Mouse (Mus musculus) lung, adult 2 months (tissue): Measurements from ENCODE around the gene Itga2b.

ENCODE experiments used
- CTCF ChIP-seq: fragments of 200-500 bp; IDR thresholded peaks from 2 replicates; pipeline ENCODE4 v1.5.1; 2011; ENCODE audit warnings: mild to moderate bottlenecking, low read length, control low read depth; ENCODE audit not compliant: insufficient read depth
- POLR2A ChIP-seq: fragments of 200-500 bp; IDR thresholded peaks from 2 replicates; pipeline ENCODE4 v1.6.1; 2011; ENCODE audit warnings: low read depth, mild to moderate bottlenecking, control low read depth, low read length, borderline replicate concordance; ENCODE audit errors: extremely low read depth

DNA sequence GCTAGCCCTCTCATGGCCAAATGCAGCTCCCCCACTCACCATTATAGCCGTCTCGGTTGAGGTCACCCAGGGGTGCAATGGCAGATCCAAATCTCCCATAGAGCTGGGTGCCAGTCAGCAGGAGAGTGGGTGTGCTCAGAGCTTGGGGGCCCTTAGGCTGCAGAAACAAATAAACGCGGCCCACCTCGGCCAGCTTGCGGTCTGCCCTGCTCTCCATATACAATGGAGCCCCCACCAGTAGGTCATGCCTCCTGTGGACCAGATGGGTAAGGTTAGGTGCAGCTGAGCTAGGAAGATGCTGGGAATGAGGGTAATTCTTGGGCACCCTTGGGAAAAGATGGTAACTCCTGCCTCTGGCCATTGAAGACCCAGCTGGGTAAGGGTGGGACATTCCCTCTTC lies 5.0 kb downstream of the Itga2b start:
- TF ChIP-seq CTCF (no peak), POLR2A (no peak)
